Mouse (Mus musculus) ES-Bruce4 (cell line): ENCODE results near the gene Rtkn2.

ENCODE experiments used
- CTCF ChIP-seq: IDR thresholded peaks from one replicate; pipeline ENCODE4 v1.8.1; 2011; ENCODE audit warnings: low read depth, low read length
- POLR2A ChIP-seq: IDR thresholded peaks from one replicate; pipeline ENCODE4 v1.8.1; 2011; ENCODE audit warnings: low read length; ENCODE audit not compliant: insufficient read depth

GRCm38 (mm10) chr10:68078708-68079107, 99.3 kb downstream of the Rtkn2 start:
- TF ChIP-seq CTCF (no peak), POLR2A (no peak)
